In the genomic region with DNA sequence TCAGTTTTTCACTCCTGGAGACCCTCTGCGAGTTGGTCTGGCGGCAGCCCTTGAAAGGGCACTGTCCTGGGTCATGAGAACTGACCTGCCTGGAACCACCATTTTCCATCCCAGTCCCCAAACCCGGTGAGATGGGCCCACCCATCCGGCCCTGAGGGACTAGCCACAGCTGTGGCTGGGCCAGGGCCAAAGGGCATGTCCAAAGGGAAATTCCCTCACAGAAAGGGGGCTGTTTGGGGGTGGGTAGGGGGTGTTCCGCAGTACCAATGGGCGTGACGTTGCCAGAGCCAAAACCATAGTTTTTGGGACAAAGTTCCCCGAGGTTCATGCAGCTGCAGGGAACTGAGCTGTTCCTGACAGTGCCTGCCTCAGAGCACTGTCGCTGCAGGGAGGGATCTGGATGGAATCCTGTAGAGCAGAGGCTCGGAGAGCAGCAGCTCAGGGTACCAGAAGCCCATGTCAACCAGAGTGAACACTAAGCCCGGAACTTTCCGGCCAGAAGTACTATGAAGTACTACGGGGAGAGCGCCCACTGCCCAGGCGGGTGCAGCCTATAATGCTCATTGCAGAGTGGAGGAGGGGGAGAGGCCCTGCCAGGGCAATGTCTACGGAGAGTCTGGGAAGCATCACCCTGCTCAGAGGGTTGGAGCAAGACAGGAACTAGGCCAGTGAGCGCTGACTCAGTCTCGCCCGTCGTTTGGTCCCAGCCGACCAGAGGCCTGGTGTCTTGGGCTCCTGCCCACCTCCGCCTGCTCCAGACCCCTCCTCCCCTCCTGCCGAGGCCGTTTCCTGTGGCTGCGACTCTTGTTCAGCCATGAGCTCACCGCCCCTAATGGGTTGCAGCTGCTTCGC, we compare ENCODE assay signal across 8 mouse cellular contexts. TPM values are rescaled to one million over a fixed set of nuclear protein-coding genes. Genes with fewer than 3 reads are reported as not detected.
DNase-seq lines count a peak whose midpoint lies in the region; ATAC-seq lines count a peak whose summit lies in the region.

No protein-coding gene starts in this region.

- peak; percentile 77 for ATAC-seq in frontal cortex, adult (ENCODE audit: low TSS enrichment)
- peak; percentile 73 for ATAC-seq in stomach, embryonic 15.5 days (ENCODE audit: insufficient read depth, low FRiP score, low read depth)

- H3K27ac ChIP-seq in hindbrain, embryonic 10.5 days = peak overlapping the region; percentile 97
- H3K27ac ChIP-seq in stomach, embryonic 15.5 days = peak overlapping the region; percentile 96

- intact Hi-C loops in left cerebral cortex, postnatal 4 days (cut with DNase I) = loop anchor here (10.0 kb wide), 1 partner anchor 51 kb away; no protein-coding TSS in a partner anchor

- peaks cover 34% of the 10 kb centered on the region for H3K36me3 ChIP-seq in hindbrain, embryonic 10.5 days
- H3K36me3 ChIP-seq in stomach, embryonic 15.5 days = peaks cover 18% of the 10 kb centered on the region

- H3K9ac ChIP-seq in stomach, embryonic 15.5 days = peak overlapping the region; percentile 65

- under 1% methylated on average over 27 of the region's 27 CpGs for WGBS in hindbrain, embryonic 10.5 days
- WGBS in stomach, embryonic 15.5 days = 3% methylated on average over 27 of the region's 27 CpGs

- peak overlapping the region; percentile 94 for H3K4me2 ChIP-seq in stomach, embryonic 15.5 days

- H3K9me3 ChIP-seq in hindbrain, embryonic 10.5 days = no peaks in the 10 kb centered on the region
- H3K9me3 ChIP-seq in stomach, embryonic 15.5 days = no peaks in the 10 kb centered on the region

- no peak for DNase-seq in frontal cortex, postnatal 25 days (ENCODE audit: low spot score in 2 of 2)
- DNase-seq in cerebellum, adult 9-11 months = peak; percentile 73
- DNase-seq in forelimb bud, embryonic 11.5 days (ENCODE audit: low read depth, low spot score) = peak; percentile 90
- peak; percentile 83 for DNase-seq in hindbrain, embryonic 10.5 days (ENCODE audit: low spot score)
- DNase-seq in left cerebral cortex, postnatal 4 days = peak; percentile 88
- peak; percentile 86 for DNase-seq in mesoderm, embryonic 11.5 days (ENCODE audit: low read depth, low spot score)

- H3K4me3 ChIP-seq in hindbrain, embryonic 10.5 days = peak overlapping the region; percentile 82
- peak overlapping the region; percentile 65 for H3K4me3 ChIP-seq in stomach, embryonic 15.5 days (replicated peaks)

- H3K4me1 ChIP-seq in hindbrain, embryonic 10.5 days (replicated peaks) = peaks cover 55% of the 10 kb centered on the region
- peaks cover 15% of the 10 kb centered on the region for H3K4me1 ChIP-seq in stomach, embryonic 15.5 days

- no peaks in the 10 kb centered on the region for H3K27me3 ChIP-seq in hindbrain, embryonic 10.5 days (ENCODE audit: insufficient read depth, poor library complexity, severe bottlenecking)
- no peaks in the 10 kb centered on the region for H3K27me3 ChIP-seq in stomach, embryonic 15.5 days (replicated peaks)

RNA-seq across cellular contexts. Expression of gene Arhgef40, which starts 1.0 kb away (rescaled TPM):
- polyA plus RNA-seq in hindbrain, embryonic 10.5 days (2016; fragmentation: Nextera tagmentation; extraction: Ambion mirVana) = 100 and 106 TPM in 2 replicates
- total RNA-seq in left cerebral cortex, postnatal 4 days (2021) = 10 to 100 TPM; 59.8 to 68.1 TPM
- 85.7 and 102 TPM in 2 replicates for polyA plus RNA-seq in stomach, embryonic 15.5 days (2015; fragmentation: Nextera tagmentation; extraction: Ambion mirVana)

RNA-seq across cellular contexts. Expression of gene Tmem253, which starts 29.9 kb away (rescaled TPM):
- polyA plus RNA-seq in hindbrain, embryonic 10.5 days (2016; fragmentation: Nextera tagmentation; extraction: Ambion mirVana) = 0.80 and 1.0 TPM in 2 replicates
- under 1 TPM in 1 of 2 experiments, not detected in 1; 0.38 TPM for total RNA-seq in left cerebral cortex, postnatal 4 days (2021)
- polyA plus RNA-seq in stomach, embryonic 15.5 days (2015; fragmentation: Nextera tagmentation; extraction: Ambion mirVana) = 10.1 and 14.2 TPM in 2 replicates

RNA-seq across cellular contexts. Expression of gene Zfp219, which starts 35.0 kb away (rescaled TPM):
- polyA plus RNA-seq in hindbrain, embryonic 10.5 days (2016; fragmentation: Nextera tagmentation; extraction: Ambion mirVana) = 74.3 and 83.6 TPM in 2 replicates
- 10 to 100 TPM; 32.3 to 36.7 TPM for total RNA-seq in left cerebral cortex, postnatal 4 days (2021)
- polyA plus RNA-seq in stomach, embryonic 15.5 days (2015; fragmentation: Nextera tagmentation; extraction: Ambion mirVana) = 30.8 and 32.9 TPM in 2 replicates

RNA-seq across cellular contexts. Expression of gene Olfr221, which starts 56.7 kb away (rescaled TPM):
- not detected in 2 replicates for polyA plus RNA-seq in hindbrain, embryonic 10.5 days (2016; fragmentation: Nextera tagmentation; extraction: Ambion mirVana)
- total RNA-seq in left cerebral cortex, postnatal 4 days (2021) = not detected
- not detected in 2 replicates for polyA plus RNA-seq in stomach, embryonic 15.5 days (2015; fragmentation: Nextera tagmentation; extraction: Ambion mirVana)

Comparison
In these comparisons a context has a peak if more than half of its experiments do, and no peak if none do; other contexts are left out.
1. DNase-seq: peak in cerebellum, adult 9-11 months (single experiment), forelimb bud, embryonic 11.5 days (single experiment), hindbrain, embryonic 10.5 days (single experiment), left cerebral cortex, postnatal 4 days (single experiment) and mesoderm, embryonic 11.5 days (single experiment); none in frontal cortex, postnatal 25 days (0 of 2).